Mouse (Mus musculus): ENCODE data around the gene Dnaaf3. TPM values are rescaled to one million over a fixed set of nuclear protein-coding genes. Genes with fewer than 3 reads are reported as not detected.
"Not testable (repeated sequence)": the region's sequence is repeated elsewhere in the genome, so short reads cannot be mapped to it uniquely, and the experiment has no call there.

Dnaaf3 gene
- polyA plus RNA-seq, 1 experiment from 2014 or later: 0.58 TPM

DNA sequence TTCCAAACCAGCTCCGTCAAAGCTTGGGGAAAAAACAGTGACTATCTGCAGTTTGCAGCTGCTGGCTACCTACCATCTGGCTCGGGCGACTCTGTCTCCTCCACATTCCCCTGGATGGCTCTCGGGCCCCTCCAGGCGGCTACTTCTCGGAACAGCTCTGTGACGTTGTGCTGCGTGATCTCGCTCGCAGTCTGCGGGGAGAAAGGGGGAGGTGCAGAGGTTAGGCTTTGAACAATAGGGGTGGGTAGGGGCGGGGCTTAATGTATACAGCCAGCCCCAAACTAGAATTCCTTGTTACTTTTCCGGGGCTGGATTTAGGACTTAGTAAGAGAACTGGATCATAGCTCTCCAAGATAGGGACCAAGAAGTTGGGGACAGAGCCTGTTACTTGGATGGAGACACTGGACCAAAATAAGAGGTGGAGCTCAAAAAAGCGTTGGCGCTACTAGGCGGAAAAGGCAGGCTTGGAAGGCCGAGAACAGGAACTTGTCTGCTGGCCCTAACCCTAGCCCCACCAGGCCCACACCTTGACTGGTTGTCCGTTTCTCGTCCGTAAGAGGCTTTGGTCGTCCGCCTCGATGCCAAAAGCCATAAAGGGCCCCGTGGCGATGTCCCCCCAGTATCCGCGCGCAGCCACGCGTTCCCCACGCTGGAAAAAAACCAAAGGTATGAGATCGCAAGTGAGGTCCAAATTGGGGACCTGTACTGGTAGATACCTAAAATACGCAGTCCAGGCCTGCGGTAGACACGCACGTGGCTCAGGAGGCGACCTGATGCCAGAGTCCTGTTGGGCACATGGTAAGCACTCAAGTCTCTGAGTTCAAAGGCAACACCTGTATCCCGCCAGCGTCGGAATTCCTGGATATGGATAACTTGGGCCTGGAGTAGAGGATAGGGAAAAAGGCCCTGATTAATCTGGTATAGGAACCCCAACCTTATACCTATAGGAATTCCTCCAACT lies 5.6 kb downstream of the Dnaaf3 start:
- Histone ChIP-seq H3K4me3 (replicated peaks; ENCODE audit: low read depth, low read length) (peak overlapping the region; percentile 30), H3K27ac (replicated peaks; ENCODE audit: low read depth, low read length) (0 out of 2 replicates have a peak overlapping the region, but pooled peaks have one; percentile 5), H3K9ac (replicated peaks; ENCODE audit: low read length) (peak overlapping the region; percentile 43), H3K9me3 (ENCODE audit: control insufficient read depth, low read length) (no peaks in the 10 kb centered on the region), H3K36me3 (ENCODE audit: control insufficient read depth, insufficient read depth, low read length) (no peaks in the 10 kb centered on the region), H3K27me3 (ENCODE audit: control insufficient read depth, insufficient read depth, low read length) (no peaks in the 10 kb centered on the region), H3K4me2 (ENCODE audit: low read length) (peak overlapping the region; percentile 58), H3K4me1 (ENCODE audit: control insufficient read depth, insufficient read depth, low read length) (peaks cover 8% of the 10 kb centered on the region; the same call in 1 of the 2 replicates)
- DNase-seq: peak; percentile 94
- 22% methylated on average over 40 of the region's 40 CpGs for WGBS
- peak; percentile 93 for ATAC-seq (ENCODE audit: low FRiP score, low TSS enrichment)

DNA sequence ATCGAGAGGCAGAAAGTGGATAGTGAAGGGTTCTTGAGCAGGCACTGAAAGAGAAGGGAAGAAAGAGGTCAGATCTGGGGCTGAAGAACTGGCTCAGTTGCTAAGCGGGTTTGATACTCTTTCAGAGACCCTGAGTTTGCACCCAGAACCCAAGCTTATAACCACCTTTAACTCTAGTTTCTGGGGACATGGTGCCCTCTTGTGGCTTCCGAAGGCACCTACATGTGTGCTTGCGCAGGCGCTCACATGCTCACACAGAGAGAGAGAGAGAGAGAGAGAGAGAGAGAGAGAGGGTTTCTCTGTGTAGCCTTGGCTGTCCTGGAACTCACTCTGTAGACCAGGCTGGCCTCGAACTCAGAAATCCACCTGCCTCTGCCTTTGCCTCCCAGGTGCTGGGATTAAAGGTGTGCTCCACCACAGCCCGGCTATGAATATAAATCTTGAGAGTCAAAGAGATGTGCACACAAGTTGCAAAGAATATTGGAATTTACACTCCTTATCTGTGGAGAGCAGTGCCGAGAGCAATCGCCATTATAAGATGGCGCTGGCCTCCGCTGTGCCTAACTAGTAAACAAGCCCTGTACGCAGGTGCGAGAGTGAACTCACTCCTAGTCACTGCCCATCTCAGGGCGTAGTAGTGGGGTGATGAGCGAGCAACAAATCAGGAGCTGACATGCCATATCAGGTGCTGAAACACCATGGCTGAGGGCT lies 7.9 kb downstream of the Dnaaf3 start, which contains the start of gene Tnni3:
Gene Tnni3, minus strand, starts transcription at position 18 of the 711 bp plus-strand sequence.
- peak; percentile 80 for DNase-seq
- 70% methylated on average over 15 of the region's 15 CpGs for WGBS
- not testable (repeated sequence) for H3K4me3 ChIP-seq (replicated peaks; ENCODE audit: low read depth, low read length); H3K4me2 ChIP-seq (ENCODE audit: low read length); H3K36me3 ChIP-seq (ENCODE audit: control insufficient read depth, insufficient read depth, low read length); H3K4me1 ChIP-seq (ENCODE audit: control insufficient read depth, insufficient read depth, low read length); H3K9ac ChIP-seq (replicated peaks; ENCODE audit: low read length); H3K27ac ChIP-seq (replicated peaks; ENCODE audit: low read depth, low read length); H3K9me3 ChIP-seq (ENCODE audit: control insufficient read depth, low read length); ATAC-seq (ENCODE audit: low FRiP score, low TSS enrichment); H3K27me3 ChIP-seq (ENCODE audit: control insufficient read depth, insufficient read depth, low read length)

DNA sequence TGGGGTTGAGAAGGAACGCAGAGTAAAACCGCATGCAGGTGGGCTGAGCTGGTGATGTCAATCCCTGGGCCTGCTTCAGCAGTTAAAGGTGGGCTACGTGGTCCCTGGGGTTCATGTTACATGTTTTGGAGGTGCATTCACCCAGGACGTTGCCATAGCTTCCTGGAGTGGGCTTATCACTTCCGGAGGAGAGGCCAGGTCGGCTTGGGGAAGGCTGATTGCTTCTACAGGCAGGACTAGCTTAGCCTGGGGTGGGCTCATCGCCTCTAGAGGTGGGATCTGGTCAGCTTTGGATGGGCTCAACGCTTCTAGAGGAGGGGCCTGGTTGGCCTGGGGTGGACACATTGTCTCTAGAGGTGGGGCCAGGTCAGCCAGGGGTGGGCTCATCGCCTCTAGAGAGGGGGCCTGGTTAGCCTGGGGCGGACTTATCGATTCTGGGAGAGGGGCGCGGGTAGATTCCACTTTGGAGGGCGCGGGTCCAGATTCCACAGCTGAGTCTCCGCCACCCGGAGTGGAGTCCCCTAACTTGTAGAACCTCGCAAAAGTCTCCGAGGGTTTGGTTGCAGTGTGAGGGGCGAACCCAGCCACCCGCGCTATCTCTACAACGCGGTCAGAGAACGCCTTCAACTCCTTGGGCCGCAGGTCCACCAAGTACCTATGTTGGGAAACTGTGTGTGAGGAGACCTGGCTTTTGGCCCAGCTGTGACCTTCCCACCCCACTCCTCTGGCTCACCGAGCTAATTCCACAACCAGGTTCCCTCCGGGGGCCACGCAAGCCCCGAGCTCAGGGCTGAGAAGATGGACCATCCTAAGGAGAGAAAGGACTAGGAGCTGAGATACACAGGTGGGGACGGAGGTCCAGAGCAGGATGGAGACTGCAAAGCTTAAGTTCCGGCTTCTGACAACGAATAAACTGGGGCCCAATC lies 8.8 kb downstream of the Dnaaf3 start:
- WGBS: 92% methylated on average over 33 of the region's 33 CpGs

DNA sequence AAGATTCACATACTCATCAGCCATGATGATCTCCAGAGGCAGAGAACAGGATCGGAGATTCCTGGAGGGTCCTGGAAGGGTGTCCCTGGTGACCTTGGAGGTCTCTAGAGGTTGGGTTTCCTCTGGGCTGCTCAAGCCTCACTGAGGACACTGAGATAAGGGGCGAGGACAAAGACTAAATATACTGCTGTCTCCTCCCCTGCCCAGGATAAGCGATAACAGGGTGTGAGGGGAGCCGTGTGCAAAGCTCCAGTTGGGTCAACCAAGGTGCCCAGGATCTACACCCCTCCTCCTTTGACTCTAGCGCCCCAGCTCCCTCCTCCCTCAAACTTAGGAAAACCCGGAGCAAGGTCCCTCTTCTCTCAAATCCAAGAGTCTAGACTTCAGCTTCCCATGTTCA lies 10.0 kb downstream of the Dnaaf3 start:
- Histone ChIP-seq H3K36me3 (ENCODE audit: control insufficient read depth, insufficient read depth, low read length) (no peaks in the 10 kb centered on the region), H3K9me3 (ENCODE audit: control insufficient read depth, low read length) (no peaks in the 10 kb centered on the region), H3K27me3 (ENCODE audit: control insufficient read depth, insufficient read depth, low read length) (no peaks in the 10 kb centered on the region), H3K4me3 (replicated peaks; ENCODE audit: low read depth, low read length) (no peak overlapping the region), H3K4me2 (ENCODE audit: low read length) (no peak overlapping the region), H3K9ac (replicated peaks; ENCODE audit: low read length) (no peak overlapping the region), H3K4me1 (ENCODE audit: control insufficient read depth, insufficient read depth, low read length) (peaks cover 8% of the 10 kb centered on the region; the same call in 1 of the 2 replicates), H3K27ac (replicated peaks; ENCODE audit: low read depth, low read length) (no peak overlapping the region)
- no peak for DNase-seq
- 78% methylated on average over 6 of the region's 6 CpGs for WGBS
- ATAC-seq (ENCODE audit: low FRiP score, low TSS enrichment): no peak

More for the DNA sequence above, 8.8 kb downstream of the Dnaaf3 start:
- ATAC-seq (ENCODE audit: low FRiP score, low TSS enrichment) (no peak), DNase-seq (no peak)
- no peak overlapping the region for H3K9ac ChIP-seq (replicated peaks; ENCODE audit: low read length)
- no peaks in the 10 kb centered on the region for H3K27me3 ChIP-seq (ENCODE audit: control insufficient read depth, insufficient read depth, low read length)
- no peaks in the 10 kb centered on the region for H3K36me3 ChIP-seq (ENCODE audit: control insufficient read depth, insufficient read depth, low read length)
- H3K27ac ChIP-seq (replicated peaks; ENCODE audit: low read depth, low read length): no peak overlapping the region
- no peaks in the 10 kb centered on the region for H3K9me3 ChIP-seq (ENCODE audit: control insufficient read depth, low read length)
- peaks cover 8% of the 10 kb centered on the region; the same call in 1 of the 2 replicates for H3K4me1 ChIP-seq (ENCODE audit: control insufficient read depth, insufficient read depth, low read length)
- no peak overlapping the region for H3K4me3 ChIP-seq (replicated peaks; ENCODE audit: low read depth, low read length)
- H3K4me2 ChIP-seq (ENCODE audit: low read length): no peak overlapping the region

DNA sequence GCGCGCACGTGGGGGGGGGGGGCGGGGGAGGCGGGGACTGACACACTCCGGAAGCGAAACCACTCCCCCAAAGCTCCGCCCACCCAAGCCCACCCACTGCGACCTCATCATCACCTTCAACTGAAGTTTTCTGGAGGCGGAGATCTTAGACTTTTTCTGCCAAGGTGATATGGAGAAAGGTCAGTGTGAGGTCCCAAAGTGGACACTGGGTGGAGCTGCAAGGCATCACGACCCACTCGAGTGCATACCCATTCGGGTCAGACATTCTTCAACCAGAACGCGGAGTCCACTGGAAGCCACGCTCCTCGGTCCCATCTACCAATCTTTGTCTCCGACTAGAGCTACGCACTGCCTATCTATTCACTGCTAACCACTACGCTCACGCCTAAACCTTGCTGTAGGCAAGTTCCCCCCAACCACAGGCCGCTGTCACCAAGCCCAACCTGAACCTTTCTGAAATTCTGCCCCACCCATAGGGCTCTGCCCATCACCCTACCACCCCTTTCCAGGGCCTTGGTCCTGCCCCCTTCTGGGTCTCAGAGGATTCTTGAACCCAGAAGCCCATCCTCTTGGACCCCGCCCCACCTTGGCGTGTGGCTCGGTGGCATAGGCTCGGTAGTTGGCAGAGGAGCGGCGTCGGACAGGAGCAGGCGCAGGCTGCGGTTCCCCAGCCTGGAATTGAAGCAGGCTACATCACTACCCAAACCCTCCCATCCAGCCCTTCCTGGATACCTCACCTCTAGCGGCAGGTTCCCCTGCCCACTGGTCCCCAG lies 10.8 kb downstream of the Dnaaf3 start:
- Histone ChIP-seq H3K4me2 (ENCODE audit: low read length) (peak overlapping the region; percentile 48), H3K4me3 (replicated peaks; ENCODE audit: low read depth, low read length) (peak overlapping the region; percentile 13; the same call in 1 of the 2 replicates), H3K27ac (replicated peaks; ENCODE audit: low read depth, low read length) (no peak overlapping the region), H3K9ac (replicated peaks; ENCODE audit: low read length) (no peak overlapping the region; the same call in 1 of the 2 replicates), H3K9me3 (ENCODE audit: control insufficient read depth, low read length) (no peaks in the 10 kb centered on the region), H3K36me3 (ENCODE audit: control insufficient read depth, insufficient read depth, low read length) (no peaks in the 10 kb centered on the region), H3K27me3 (ENCODE audit: control insufficient read depth, insufficient read depth, low read length) (no peaks in the 10 kb centered on the region), H3K4me1 (ENCODE audit: control insufficient read depth, insufficient read depth, low read length) (peaks cover 5% of the 10 kb centered on the region; the same call in 1 of the 2 replicates)
- ATAC-seq (ENCODE audit: low FRiP score, low TSS enrichment) (no peak), DNase-seq (no peak)
- WGBS: 33% methylated on average over 32 of the region's 32 CpGs

DNA sequence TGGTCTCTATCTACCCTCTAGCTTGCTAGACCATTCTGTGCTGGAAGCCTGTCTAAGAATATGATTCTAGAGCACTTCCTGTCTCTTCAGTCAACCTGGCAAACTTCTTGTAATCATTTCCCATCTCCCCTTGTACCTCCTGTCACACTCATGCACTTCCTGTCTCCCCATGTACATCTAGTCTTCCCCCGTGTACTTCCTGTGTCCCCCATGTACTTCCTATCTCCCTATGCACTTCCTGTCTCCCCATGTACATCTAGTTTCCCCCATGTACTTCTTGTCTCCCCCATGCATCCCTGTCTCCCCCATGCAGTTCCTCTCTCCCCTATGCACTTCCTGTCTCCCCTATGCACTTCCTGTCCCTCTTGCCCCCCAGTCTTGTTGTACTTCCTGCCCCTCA lies 13.8 kb downstream of the Dnaaf3 start:
- WGBS: 81% methylated on average over 1 of the region's 1 CpGs
- DNase-seq: no peak

DNA sequence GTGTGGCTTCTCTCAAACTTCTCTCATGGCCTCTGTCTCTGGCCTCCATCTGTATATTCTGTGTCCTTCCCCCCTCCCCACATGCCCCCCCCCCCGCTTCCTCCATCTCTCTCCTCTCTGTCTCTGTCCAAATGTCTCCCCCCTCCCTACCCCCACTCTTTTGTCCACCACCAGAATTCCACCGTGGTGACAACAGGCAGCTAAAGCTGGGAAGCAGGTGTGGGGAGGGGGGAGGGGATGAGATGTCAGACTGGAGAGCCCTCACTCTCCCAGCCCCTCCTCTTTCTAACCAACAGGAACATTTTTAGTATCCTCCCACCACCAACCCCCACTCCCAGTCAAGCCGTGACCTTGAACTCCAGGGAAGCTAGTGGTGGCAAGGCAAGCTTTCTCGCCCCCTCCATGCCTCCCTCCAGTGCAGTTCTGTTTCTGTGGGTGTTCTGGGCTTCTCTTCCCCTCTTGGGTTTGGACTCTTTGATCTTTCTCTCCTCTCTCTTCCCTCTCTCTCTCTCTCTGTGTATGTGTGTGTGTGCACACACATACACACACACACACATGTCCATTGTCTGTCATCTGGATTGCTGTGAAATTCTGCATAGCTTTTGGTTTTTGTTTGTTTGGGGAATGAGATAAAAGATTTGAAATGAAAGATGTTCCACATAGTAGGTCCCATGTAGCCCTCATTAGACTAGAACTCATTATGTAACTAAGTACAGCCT lies 15.8 kb downstream of the Dnaaf3 start, which contains the start of gene Tnnt1:
Gene Tnnt1, minus strand, starts transcription at position 51 of the 719 bp plus-strand sequence.
- Histone ChIP-seq H3K9ac (replicated peaks; ENCODE audit: low read length) (no peak within 1 kb of the TSS), H3K9me3 (ENCODE audit: control insufficient read depth, low read length) (no peaks in the 10 kb centered on the region), H3K36me3 (ENCODE audit: control insufficient read depth, insufficient read depth, low read length) (no peaks in the 10 kb centered on the region), H3K27me3 (ENCODE audit: control insufficient read depth, insufficient read depth, low read length) (no peaks in the 10 kb centered on the region; the same call in 1 of the 2 replicates), H3K4me2 (ENCODE audit: low read length) (no peak within 1 kb of the TSS), H3K27ac (replicated peaks; ENCODE audit: low read depth, low read length) (no peak within 1 kb of the TSS), H3K4me1 (ENCODE audit: control insufficient read depth, insufficient read depth, low read length) (0 out of 2 replicates have a peak, but pooled peaks cover 5% of the 10 kb centered on the region), H3K4me3 (replicated peaks; ENCODE audit: low read depth, low read length) (no peak within 1 kb of the TSS)
- 8% methylated on average over 4 of the region's 4 CpGs for WGBS
- ATAC-seq (ENCODE audit: low FRiP score, low TSS enrichment) (no peak), DNase-seq (no peak)

More for the DNA sequence above, 13.8 kb downstream of the Dnaaf3 start:
- ATAC-seq (ENCODE audit: low FRiP score, low TSS enrichment): no peak
- no peaks in the 10 kb centered on the region for H3K36me3 ChIP-seq (ENCODE audit: control insufficient read depth, insufficient read depth, low read length)
- H3K4me1 ChIP-seq (ENCODE audit: control insufficient read depth, insufficient read depth, low read length): 0 out of 2 replicates have a peak, but pooled peaks cover 5% of the 10 kb centered on the region
- no peak overlapping the region for H3K4me2 ChIP-seq (ENCODE audit: low read length)
- H3K27ac ChIP-seq (replicated peaks; ENCODE audit: low read depth, low read length): no peak overlapping the region
- no peak overlapping the region for H3K4me3 ChIP-seq (replicated peaks; ENCODE audit: low read depth, low read length)
- H3K27me3 ChIP-seq (ENCODE audit: control insufficient read depth, insufficient read depth, low read length): no peaks in the 10 kb centered on the region
- no peak overlapping the region for H3K9ac ChIP-seq (replicated peaks; ENCODE audit: low read length)
- H3K9me3 ChIP-seq (ENCODE audit: control insufficient read depth, low read length): no peaks in the 10 kb centered on the region

Measured in midbrain, embryonic 14.5 days (tissue).